Mouse (Mus musculus): ENCODE measurements around the gene H3f3b. TPM values are rescaled to one million over a fixed set of nuclear protein-coding genes. Genes with fewer than 3 reads are reported as not detected.

The H3f3b gene
- 2,689 and 2,766 TPM in 2 replicates for polyA plus RNA-seq (2015; fragmentation: Nextera tagmentation; extraction: Ambion mirVana)

DNA sequence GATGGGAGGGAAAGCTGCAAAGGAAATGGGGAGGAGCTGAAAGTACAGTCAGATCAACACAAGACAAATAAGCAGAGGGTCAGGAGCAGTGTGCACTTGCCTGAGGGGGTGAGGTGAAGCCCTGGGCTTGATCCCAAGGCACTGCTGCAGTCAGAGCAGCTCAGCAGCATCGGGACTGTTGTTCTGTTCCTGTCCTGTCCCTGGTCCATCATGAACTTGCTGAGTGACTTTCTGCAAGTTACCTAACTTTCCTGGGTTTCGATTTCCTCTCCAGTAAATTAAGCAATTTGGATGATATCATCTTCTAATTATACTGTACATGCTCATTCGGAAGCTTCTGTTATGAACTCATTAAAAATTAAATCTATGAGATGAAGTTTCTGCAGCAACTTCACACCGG is at the start of gene H3f3b:
TSS of gene H3f3b (minus strand) at position 207 of the 400 bp plus-strand sequence.
- no peaks in the 10 kb centered on the region for H3K36me3 ChIP-seq (ENCODE audit: poor library complexity, severe bottlenecking)
- H3K9me3 ChIP-seq (replicated peaks): no peaks in the 10 kb centered on the region
- H3K4me1 ChIP-seq: peaks cover 23% of the 10 kb centered on the region
- H3K4me2 ChIP-seq: no peak within 1 kb of the TSS
- no peak for ATAC-seq
- no peak within 1 kb of the TSS for H3K4me3 ChIP-seq
- H3K27me3 ChIP-seq: peaks cover 3% of the 10 kb centered on the region; the same call in 1 of the 2 replicates
- H3K9ac ChIP-seq: no peak within 1 kb of the TSS
- WGBS: 83% methylated on average over 4 of the region's 4 CpGs
- no peak within 1 kb of the TSS for H3K27ac ChIP-seq

DNA sequence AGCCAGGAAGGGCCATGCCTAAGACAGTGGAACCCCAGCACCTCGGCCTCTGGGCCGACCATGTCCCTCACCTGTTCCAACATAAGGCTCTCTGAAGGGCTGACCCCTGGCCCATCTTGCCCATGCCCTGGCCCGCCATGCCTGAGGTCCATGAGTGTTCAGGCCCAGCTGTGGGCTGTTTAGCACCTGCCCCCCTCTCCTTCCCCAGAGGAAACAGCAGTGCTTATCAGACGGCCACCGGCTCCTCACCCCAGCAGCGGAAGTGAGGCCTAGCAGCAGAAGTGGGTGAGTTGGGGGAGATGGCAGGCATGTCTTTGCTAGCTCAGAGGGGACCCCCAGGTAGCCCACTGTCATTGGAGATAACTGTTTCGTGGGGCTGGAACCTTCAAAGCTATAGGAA is 49.1 kb upstream of the H3f3b start:
- ATAC-seq: no peak
- H3K9ac ChIP-seq: no peak overlapping the region
- peaks cover 13% of the 10 kb centered on the region for H3K4me1 ChIP-seq
- H3K27ac ChIP-seq: no peak overlapping the region
- H3K36me3 ChIP-seq (ENCODE audit: poor library complexity, severe bottlenecking): peaks cover 33% of the 10 kb centered on the region
- H3K4me3 ChIP-seq: no peak overlapping the region
- H3K9me3 ChIP-seq (replicated peaks): no peaks in the 10 kb centered on the region
- H3K27me3 ChIP-seq: no peaks in the 10 kb centered on the region
- WGBS: 94% methylated on average over 7 of the region's 7 CpGs
- no peak overlapping the region for H3K4me2 ChIP-seq

DNA sequence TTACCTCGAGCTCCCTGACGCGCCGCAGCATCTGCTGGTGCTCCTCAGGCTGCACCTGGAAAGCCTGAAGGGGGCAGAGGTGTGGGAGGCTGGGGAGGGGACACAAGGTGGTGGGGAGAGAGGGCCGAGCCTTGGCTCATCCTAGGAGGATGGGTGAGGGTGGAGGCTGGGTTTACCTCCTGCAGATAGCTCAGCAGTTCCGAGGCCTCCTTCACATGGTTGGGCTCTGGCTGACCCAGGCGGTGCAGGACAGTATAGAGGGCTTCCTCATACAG is 48.4 kb upstream of the H3f3b start:
- Histone ChIP-seq H3K9ac (no peak overlapping the region), H3K27me3 (no peaks in the 10 kb centered on the region), H3K27ac (no peak overlapping the region), H3K4me3 (no peak overlapping the region), H3K36me3 (ENCODE audit: poor library complexity, severe bottlenecking) (peaks cover 26% of the 10 kb centered on the region), H3K4me2 (no peak overlapping the region), H3K9me3 (replicated peaks) (no peaks in the 10 kb centered on the region), H3K4me1 (peaks cover 13% of the 10 kb centered on the region)
- no peak for ATAC-seq
- WGBS: 70% methylated on average over 7 of the region's 7 CpGs

DNA sequence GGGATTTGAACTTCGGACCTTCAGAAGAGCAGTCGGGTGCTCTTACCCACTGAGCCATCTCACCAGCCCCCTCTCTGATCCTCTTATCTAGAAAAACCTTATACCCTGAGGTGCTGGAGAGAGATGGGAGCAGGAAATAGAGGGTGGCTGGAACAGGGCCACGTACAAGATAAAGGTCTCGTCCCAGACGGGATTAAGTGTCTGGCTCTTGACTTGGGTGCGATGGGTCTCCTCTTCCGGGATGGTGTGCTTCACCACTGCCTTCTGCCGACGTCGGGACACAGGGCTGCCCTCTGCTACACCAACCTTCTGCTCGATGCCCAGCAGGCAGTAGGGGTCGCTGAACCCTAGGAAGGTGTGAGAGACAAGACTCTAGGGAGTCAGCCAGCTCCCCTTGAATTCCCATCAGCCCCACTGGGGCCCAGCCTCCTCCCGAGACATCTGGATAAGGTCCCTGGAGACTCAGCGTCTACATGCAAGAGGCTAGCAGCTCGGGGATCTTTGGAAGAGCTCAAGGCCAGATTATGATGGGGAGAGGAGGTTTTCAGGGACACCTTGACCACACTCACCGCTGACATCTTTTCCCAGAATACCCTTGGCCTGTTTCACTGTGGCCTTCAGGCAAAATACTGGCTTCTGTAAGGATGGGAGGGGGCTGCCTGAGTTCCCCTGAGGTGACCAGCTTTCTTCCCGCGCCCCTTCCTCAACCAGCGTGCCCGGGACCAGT is 47.9 kb upstream of the H3f3b start:
- Histone ChIP-seq H3K4me1 (peaks cover 13% of the 10 kb centered on the region), H3K4me2 (no peak overlapping the region), H3K27me3 (no peaks in the 10 kb centered on the region), H3K4me3 (no peak overlapping the region), H3K9ac (no peak overlapping the region), H3K27ac (no peak overlapping the region), H3K9me3 (replicated peaks) (no peaks in the 10 kb centered on the region), H3K36me3 (ENCODE audit: poor library complexity, severe bottlenecking) (peaks cover 21% of the 10 kb centered on the region)
- WGBS: 54% methylated on average over 20 of the region's 20 CpGs
- ATAC-seq: no peak

DNA sequence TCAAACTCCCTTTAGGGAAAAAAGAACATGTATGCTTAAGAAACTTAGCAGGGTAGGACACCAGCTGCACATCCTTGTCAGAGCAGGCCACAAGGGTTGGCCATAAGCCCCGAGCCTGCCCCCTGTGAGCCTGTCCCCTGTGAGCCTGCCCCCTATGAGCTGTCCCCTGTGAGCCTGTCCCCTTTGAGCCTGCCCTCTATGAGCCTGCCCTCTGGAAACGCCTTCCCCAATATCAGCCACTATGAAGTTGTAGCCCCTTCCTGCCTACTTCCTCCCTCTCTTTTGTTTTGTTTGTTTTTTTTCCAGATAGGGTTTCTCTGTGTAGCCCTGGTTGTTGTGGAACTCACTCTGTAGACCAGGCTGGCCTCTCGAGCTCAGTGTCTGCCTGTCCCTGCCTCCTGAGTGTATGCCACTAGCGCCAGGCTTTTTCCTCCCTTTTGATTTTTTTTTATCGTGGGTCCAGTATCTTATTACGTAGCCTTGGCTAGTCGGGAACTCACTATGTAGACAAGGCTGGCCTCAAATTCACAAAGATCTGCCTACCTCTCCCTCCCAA is 46.8 kb upstream of the H3f3b start:
- Histone ChIP-seq H3K4me1 (peaks cover 13% of the 10 kb centered on the region), H3K4me2 (no peak overlapping the region), H3K36me3 (ENCODE audit: poor library complexity, severe bottlenecking) (peaks cover 9% of the 10 kb centered on the region), H3K27ac (no peak overlapping the region), H3K9me3 (replicated peaks) (no peaks in the 10 kb centered on the region), H3K9ac (no peak overlapping the region), H3K27me3 (no peaks in the 10 kb centered on the region), H3K4me3 (no peak overlapping the region)
- ATAC-seq: no peak
- WGBS: 75% methylated on average over 7 of the region's 7 CpGs

DNA sequence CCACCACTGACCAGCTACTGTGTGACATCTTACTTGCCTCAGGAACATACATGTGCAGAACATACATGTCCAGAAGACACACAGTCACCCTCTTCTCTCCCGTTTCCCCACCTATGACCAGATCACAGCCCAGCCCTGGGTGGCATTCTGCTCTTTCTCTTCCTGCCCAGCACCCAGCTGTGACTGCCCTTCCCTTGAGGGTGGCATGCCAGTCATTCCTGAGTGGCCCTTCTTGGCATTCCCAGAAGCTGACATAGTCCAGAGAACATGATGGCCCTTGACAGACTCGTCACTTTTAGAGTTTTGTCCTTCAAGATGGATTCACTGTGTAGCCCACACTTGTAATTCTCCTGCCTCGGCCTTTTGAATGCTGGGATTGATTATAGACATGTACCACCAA is 44.8 kb upstream of the H3f3b start:
- no peaks in the 10 kb centered on the region for H3K27me3 ChIP-seq
- no peak overlapping the region for H3K9ac ChIP-seq
- no peak overlapping the region for H3K27ac ChIP-seq
- ATAC-seq: no peak
- no peaks in the 10 kb centered on the region for H3K4me1 ChIP-seq
- H3K9me3 ChIP-seq (replicated peaks): no peaks in the 10 kb centered on the region
- no peak overlapping the region for H3K4me2 ChIP-seq
- H3K4me3 ChIP-seq: no peak overlapping the region
- no peaks in the 10 kb centered on the region for H3K36me3 ChIP-seq (ENCODE audit: poor library complexity, severe bottlenecking)
- 89% methylated on average over 3 of the region's 3 CpGs for WGBS

DNA sequence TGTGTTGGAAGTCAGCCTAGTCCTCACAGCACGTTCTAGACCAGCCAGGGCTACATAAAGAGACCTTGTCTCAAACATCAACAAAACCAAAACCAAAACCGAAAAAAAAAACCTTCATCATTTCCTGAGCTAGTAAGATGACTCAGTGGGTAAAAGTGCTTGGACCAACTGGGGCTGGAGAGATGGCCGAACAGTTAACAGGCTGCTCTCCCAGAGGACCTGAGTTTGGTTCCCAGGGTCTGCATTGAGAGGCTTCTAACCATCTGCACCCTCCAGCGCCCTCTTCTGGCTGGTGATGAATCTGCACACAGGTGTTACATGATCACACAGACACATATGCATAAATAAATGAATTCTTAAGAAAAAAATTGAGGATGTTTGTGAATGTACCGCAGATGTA is 43.7 kb upstream of the H3f3b start:
- Histone ChIP-seq H3K36me3 (ENCODE audit: poor library complexity, severe bottlenecking) (no peaks in the 10 kb centered on the region), H3K9me3 (replicated peaks) (no peaks in the 10 kb centered on the region), H3K27ac (no peak overlapping the region), H3K4me3 (no peak overlapping the region), H3K4me2 (no peak overlapping the region), H3K27me3 (no peaks in the 10 kb centered on the region), H3K9ac (no peak overlapping the region), H3K4me1 (no peaks in the 10 kb centered on the region)
- no peak for ATAC-seq
- 73% methylated on average over 5 of the region's 5 CpGs for whole genome bisulfite sequencing

DNA sequence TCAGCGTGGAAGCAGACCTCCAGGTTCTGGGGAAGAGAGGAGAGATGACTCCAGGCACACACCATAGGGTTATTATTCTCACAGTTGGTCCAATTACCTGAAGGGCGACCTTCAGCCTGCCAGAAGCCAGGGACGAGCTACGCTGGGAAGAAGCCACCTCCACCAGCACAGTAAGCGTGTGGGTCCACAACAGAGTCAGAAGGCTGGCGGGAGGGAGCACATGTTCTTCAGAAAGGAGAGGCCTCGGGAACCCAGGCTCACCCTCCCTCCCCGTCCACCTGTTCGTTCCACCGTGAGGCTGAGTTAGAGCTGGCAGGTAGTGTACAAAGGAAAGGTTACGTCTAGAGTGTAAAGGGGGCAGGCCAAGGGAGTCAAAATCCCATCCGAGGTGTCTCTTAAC is 37.6 kb upstream of the H3f3b start:
- no peak overlapping the region for H3K9ac ChIP-seq
- no peaks in the 10 kb centered on the region for H3K9me3 ChIP-seq (replicated peaks)
- H3K27me3 ChIP-seq: no peaks in the 10 kb centered on the region
- H3K27ac ChIP-seq: no peak overlapping the region
- 86% methylated on average over 12 of the region's 12 CpGs for WGBS
- no peak overlapping the region for H3K4me2 ChIP-seq
- ATAC-seq: no peak
- 0 out of 2 replicates have a peak, but pooled peaks cover 5% of the 10 kb centered on the region for H3K4me1 ChIP-seq
- H3K36me3 ChIP-seq (ENCODE audit: poor library complexity, severe bottlenecking): peaks cover 23% of the 10 kb centered on the region
- no peak overlapping the region for H3K4me3 ChIP-seq

DNA sequence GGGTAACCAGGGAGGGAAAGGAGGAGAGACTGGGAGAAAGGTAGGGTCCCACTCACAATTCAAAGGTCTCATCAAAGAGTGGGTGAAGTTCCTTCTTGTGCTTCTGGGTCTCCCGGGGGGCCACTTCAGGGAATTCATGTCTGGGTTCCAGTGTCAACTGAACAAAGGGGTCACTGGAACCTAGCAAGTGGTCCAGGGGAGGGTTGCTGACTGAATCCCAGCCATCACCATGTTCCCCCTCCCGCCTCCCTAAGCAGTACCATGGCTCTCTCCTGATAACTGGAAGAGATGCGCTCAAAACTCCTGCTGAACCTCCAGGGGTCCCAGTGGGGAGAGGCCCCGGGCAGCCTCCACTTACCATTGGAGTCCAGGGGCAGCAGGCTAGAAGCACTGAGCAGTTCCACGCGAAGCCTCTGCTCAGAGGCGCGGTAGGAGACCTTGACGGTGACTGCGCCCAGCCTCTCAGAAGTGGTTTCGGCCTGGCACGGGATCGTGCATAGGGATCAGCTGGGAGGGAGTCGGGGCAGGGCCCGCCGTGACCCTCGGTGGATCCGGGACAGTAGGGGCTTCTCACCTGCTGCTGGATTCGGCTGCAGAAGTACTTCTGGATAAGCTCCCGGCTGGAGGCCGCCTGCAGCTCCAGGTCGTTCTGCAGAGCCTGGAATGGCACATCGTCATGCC is 36.6 kb upstream of the H3f3b start:
- Histone ChIP-seq H3K4me2 (no peak overlapping the region), H3K4me1 (0 out of 2 replicates have a peak, but pooled peaks cover 5% of the 10 kb centered on the region), H3K27ac (no peak overlapping the region), H3K9ac (no peak overlapping the region), H3K4me3 (no peak overlapping the region), H3K9me3 (replicated peaks) (no peaks in the 10 kb centered on the region), H3K27me3 (no peaks in the 10 kb centered on the region), H3K36me3 (ENCODE audit: poor library complexity, severe bottlenecking) (peaks cover 33% of the 10 kb centered on the region)
- 69% methylated on average over 23 of the region's 23 CpGs for WGBS
- no peak for ATAC-seq

DNA sequence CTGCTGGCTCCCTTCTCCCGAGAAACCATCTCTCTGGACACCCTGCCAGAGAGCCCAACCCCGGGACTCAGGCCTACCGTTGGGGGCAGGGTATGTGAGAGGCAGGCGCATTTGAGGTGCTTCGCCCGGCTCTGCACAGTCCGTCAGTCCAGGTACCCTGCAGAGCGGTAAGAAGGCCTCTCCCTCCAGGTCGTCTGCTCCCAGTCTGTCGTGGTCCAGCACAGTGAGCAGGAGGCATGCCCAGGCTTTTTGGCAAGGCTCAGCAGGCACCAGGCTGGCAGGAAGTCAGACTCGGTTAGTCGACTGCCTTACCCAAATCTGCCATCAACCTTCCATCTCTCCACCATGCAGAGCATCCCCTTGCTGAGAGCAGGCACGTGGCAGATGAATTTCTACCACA is 35.8 kb upstream of the H3f3b start:
- 0 out of 2 replicates have a peak, but pooled peaks have one; percentile 20 for ATAC-seq
- H3K36me3 ChIP-seq (ENCODE audit: poor library complexity, severe bottlenecking): peaks cover 40% of the 10 kb centered on the region
- no peaks in the 10 kb centered on the region for H3K27me3 ChIP-seq
- H3K9me3 ChIP-seq (replicated peaks): no peaks in the 10 kb centered on the region
- 0 out of 2 replicates have a peak, but pooled peaks cover 5% of the 10 kb centered on the region for H3K4me1 ChIP-seq
- no peak overlapping the region for H3K9ac ChIP-seq
- no peak overlapping the region for H3K4me2 ChIP-seq
- H3K27ac ChIP-seq: no peak overlapping the region
- WGBS: 55% methylated on average over 13 of the region's 13 CpGs
- H3K4me3 ChIP-seq: no peak overlapping the region

DNA sequence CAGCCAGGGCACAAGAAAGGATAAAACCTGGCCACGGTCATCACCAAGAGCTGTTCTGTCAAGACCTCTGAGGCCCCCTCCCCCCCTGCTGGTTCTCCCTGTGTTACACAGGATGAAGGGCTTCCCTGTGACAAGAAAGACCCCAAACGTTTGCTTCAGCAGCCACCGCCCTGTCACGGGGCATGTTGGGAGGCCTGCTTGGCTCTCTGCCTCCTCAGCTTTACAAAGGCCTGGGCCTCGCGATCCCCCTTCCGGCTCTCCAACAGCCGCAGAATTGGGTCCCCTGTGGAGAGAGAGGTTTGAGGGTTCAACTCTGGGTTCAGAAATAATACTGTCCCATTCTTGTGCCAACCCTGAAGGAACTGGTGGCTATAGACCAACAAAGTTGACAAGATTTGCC is 34.8 kb upstream of the H3f3b start:
- Histone ChIP-seq H3K4me3 (no peak overlapping the region), H3K27ac (0 out of 2 replicates have a peak overlapping the region, but pooled peaks have one; percentile 16), H3K9me3 (replicated peaks) (no peaks in the 10 kb centered on the region), H3K27me3 (no peaks in the 10 kb centered on the region), H3K36me3 (ENCODE audit: poor library complexity, severe bottlenecking) (peaks cover 51% of the 10 kb centered on the region), H3K9ac (no peak overlapping the region), H3K4me1 (0 out of 2 replicates have a peak, but pooled peaks cover 5% of the 10 kb centered on the region), H3K4me2 (no peak overlapping the region)
- WGBS: 50% methylated on average over 8 of the region's 8 CpGs
- ATAC-seq: no peak

DNA sequence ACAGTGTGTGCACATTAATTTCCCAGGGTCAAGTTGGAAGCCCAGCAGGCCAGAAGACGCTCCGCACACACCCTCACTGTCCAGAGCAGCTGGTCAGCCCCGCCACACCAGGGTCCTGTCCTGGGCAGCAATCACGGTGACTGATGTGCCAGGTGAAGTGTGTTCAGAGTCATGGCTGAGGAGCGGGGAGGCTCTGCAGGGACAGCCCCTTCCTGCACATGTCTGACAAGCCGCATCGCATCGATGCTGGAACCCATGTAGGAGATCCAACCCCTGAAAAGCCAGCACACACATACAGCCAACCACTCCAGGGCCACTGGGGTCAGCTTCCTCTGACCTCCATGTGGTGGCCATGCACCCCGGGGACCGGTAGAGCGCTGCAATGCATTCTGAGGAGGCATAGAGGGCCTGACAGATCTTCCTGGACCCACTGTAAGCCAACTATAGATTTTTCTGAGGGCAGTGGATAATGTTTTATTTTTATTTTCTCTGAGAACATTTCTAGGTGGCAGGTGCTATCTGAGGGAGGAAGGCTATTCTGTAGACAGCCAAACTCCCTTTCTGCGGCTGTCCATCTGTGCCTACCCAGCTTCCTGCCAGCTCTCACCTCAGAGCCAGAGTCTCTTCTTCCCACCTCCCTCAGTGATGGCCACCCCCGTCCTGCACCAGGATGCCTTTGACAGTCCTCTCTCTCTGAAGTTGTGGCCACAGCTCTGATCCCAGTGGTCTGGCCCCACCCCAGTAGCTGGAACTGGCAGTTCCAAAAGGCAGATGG is 34.1 kb upstream of the H3f3b start:
- H3K27ac ChIP-seq: 0 out of 2 replicates have a peak overlapping the region, but pooled peaks have one; percentile 16
- no peaks in the 10 kb centered on the region for H3K27me3 ChIP-seq
- no peak for ATAC-seq

More for the DNA sequence above, 34.1 kb upstream of the H3f3b start:
- Histone ChIP-seq H3K36me3 (ENCODE audit: poor library complexity, severe bottlenecking) (peaks cover 58% of the 10 kb centered on the region), H3K9ac (no peak overlapping the region), H3K4me3 (no peak overlapping the region), H3K4me2 (no peak overlapping the region), H3K9me3 (replicated peaks) (no peaks in the 10 kb centered on the region), H3K4me1 (0 out of 2 replicates have a peak, but pooled peaks cover 5% of the 10 kb centered on the region)
- WGBS: 90% methylated on average over 13 of the region's 13 CpGs
